Mouse (Mus musculus): ENCODE data around the gene Spin1. TPM values are rescaled to one million over a fixed set of nuclear protein-coding genes. Genes with fewer than 3 reads are reported as not detected.

The Spin1 gene
- total RNA-seq, 2 experiments from 2014 or later, result 11.8 to 13.2 TPM

- intact Hi-C loops (cut with DNase I), result loop anchor here (5.0 kb wide), 1 partner anchor 227 kb away; no protein-coding TSS in a partner anchor
- no peak for DNase-seq
Measured at GRCm38 (mm10) chr13:51190336-51190735, 89.7 kb downstream of the Spin1 start.

- DNase-seq, result no peak
- intact Hi-C loops (cut with DNase I), result loop anchor here (5.0 kb wide), 1 partner anchor 226 kb away; no protein-coding TSS in a partner anchor
Measured at GRCm38 (mm10) chr13:51191416-51192140, 90.9 kb downstream of the Spin1 start.

- intact Hi-C loops (cut with DNase I), result loop anchor here (5.0 kb wide), 1 partner anchor 223 kb away; no protein-coding TSS in a partner anchor
- DNase-seq, result no peak
Measured at GRCm38 (mm10) chr13:51193893-51194292, 93.2 kb downstream of the Spin1 start.

GRCm38 (mm10) chr13:51197699-51198098 lies 97.0 kb downstream of the Spin1 start:
- peak in 1 of 2 experiments; percentile 6 for DNase-seq
- intact Hi-C loops (cut with DNase I), result no loop called here

- intact Hi-C loops (cut with DNase I), result no loop called here
Measured at GRCm38 (mm10) chr13:51198186-51198585, 97.5 kb downstream of the Spin1 start.

More at GRCm38 (mm10) chr13:51198186-51198585, 97.5 kb downstream of the Spin1 start:
- DNase-seq, result peak in 1 of 2 experiments; percentile 12

Other genes starting within 250 kb of the Spin1 start
- under 1 TPM; 0.17 to 0.31 TPM for gene Nxnl2, start 70.1 kb downstream of the Spin1 start, total RNA-seq (2021)